Mouse (Mus musculus) spleen, embryonic (tissue): ENCODE results near the gene Dad1.

Experiments used
- CTCF ChIA-PET: fragments of 350-600 bp; sonication (Branson Sonifier 250); formaldehyde crosslinking; loops from one replicate; lab custom pipeline; 2022; lab: Charles Lee

Gene Dad1

DNA sequence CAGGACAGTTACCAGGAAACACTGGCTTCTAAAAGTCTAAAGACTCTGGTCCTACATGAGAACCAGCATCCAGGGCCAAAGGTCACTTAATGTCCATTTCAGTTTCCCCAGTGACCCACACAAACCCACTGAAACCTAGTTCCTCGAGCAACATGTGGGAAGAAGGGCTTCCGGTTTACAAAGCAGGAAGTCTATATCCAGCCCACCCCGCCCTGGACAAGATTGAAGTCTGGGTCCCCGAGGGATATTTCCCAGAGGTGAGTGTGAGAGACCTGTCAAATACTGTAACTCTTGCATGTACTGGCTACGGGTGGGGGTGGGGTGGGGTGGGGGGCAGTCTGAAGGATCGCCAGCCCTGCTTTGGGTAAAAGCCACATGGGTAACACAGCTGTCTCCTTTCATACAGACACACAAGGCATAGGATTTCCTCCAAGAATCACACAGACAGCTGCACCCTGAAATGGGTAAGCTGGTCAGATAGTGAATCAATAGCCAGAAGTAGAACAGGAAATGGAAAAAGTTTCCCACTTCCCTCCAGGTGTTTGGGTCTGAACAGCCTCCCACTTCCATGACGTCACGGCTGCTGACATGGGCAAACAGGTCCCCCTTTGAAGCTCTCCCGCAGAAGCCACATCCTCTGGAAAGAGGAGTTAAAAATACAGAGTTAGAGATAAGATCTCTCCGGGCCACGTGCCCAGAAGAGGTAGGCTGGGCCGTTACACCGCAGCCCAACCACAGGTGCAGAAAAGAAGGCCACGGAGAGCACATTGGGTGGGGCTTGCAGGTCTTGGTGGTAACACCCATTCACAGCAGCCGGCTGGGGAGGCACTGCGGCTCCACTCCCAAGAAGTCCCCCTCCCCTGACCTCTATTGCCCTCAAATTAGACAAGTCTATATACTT, 26.7 kb downstream of the Dad1 start:
- CTCF ChIA-PET = interaction anchor here (0.6 to 1.2 kb wide), 2 partner anchors 137 to 221 kb away, joined by 3 read pairs; no protein-coding TSS in a partner anchor

- CTCF ChIA-PET = no interaction called here
These were observed 28.2 kb downstream of the Dad1 start for GRCm38 (mm10) chr14:54225725-54226124.

DNA sequence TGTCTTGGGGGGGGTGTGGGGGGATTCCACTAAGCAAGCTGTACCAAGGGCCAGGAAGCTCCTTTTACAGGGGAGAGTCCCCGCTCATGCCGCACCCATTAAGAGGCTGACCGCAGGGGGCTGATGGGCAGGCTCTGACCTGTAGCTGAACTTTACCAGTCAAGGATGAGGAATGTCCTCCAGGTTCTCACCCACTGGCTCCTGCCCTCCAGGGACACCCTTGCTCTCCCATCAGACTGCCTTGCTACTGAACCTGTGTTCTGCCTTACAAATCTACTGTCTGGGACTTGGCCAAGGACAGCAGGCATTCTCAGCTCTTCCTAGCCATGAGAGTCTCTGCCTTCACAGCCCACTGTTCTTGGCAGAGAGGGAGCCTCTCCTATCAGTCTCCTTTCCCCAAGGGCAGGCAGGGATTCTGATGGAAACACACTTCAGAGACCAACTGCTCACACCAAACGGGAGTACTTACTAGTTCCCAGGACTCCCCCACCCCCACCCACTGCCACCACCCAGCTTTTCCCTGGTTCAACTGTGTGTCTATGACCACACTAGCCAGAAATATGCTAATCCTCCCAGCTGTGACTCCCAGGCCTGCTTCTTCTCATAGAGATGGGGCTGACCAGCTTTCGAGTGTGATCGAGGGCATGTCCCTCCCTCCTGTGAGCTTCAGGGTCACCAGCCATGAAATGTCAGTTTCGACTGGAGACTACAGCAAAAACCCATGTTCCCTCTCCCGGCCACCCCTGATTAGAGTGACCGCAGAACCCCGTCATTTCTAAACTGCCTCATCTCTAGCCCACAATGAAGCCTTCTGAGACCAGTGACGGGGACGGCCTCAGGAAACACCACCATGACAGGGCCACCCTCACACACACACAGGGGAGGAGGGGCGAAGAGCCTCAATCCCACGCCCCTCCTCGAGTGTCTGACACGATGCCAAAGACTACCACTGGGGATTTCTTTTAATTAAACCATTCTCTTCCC, 29.1 kb downstream of the Dad1 start:
- CTCF ChIA-PET = interaction anchor here (0.6 to 0.8 kb wide), 2 partner anchors 165 to 578 kb away, joined by 3 to 5 read pairs; no protein-coding TSS in a partner anchor

DNA sequence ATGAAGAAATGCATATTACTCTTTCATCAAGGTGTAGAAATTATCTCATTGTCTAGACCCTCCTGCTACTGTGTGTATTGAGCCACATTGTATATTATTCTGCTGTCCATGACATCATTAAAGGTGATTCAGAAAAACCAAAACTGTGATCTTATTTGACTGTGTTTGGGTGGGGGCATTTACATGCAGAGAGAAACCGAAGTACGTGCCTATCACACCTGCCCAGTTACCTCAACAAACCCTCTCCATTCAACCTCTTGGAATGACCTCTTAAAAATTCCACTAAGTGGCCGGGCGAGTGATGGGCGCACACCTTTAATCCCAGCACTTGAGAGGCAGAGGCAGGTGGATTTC, 29.9 kb downstream of the Dad1 start:
- CTCF ChIA-PET = interaction anchor here (0.7 kb wide), 1 partner anchor 51 kb away, joined by 7 read pairs; no protein-coding TSS in a partner anchor

- CTCF ChIA-PET = interaction anchor here (0.5 to 0.7 kb wide), 3 partner anchors 50 to 242 kb away, joined by 3 to 7 read pairs (median 4); no protein-coding TSS in a partner anchor
These were observed 30.4 kb downstream of the Dad1 start for GRCm38 (mm10) chr14:54223315-54224063.

- CTCF ChIA-PET = no interaction called here
These were observed 31.6 kb downstream of the Dad1 start for GRCm38 (mm10) chr14:54222289-54222727.

DNA sequence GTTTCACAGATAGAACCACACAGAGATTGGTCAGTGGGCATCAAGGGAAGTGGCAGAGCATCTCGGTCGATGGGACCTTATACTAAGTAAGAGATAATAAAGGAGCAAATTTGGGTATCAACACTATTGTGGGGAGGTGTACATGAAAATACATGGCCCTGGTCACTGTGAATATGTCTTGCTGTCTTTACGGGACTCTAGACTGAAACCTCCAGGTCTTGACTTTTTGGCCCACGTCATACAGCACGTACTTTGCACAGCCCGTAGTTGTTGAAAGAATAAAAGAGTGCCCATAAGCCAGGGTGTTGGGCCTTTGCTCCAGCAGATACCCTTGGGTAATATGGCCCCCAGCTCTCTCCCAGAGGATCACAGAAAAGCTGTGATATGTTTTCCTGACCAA, 32.3 kb downstream of the Dad1 start:
- CTCF ChIA-PET = interaction anchor here (0.6 kb wide), 1 partner anchor 24 kb away, joined by 3 read pairs; no protein-coding TSS in a partner anchor

GRCm38 (mm10) chr14:54220726-54221494, 33.0 kb downstream of the Dad1 start:
- CTCF ChIA-PET = no interaction called here

GRCm38 (mm10) chr14:54219849-54220248, 34.1 kb downstream of the Dad1 start:
- CTCF ChIA-PET = no interaction called here

DNA sequence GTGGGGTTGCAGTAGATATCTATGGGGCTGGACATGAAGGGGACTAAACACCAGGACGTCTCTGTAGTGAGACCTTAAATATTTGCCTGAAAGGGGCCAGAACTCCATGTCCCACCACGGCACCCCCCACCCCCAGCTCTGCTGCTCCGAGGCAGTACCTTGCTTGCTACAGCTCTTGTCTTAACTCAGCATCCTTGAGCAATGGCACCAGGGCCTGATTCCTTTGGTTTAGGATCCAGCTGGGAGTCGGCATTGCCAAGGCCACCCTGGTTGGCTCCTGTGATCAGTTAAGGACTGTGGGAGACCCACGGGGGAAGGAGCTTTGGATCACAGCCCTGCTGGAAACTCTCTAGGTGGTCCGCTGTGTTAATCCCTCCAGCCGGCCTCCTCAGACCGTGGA, 34.6 kb downstream of the Dad1 start:
- CTCF ChIA-PET = no interaction called here

DNA sequence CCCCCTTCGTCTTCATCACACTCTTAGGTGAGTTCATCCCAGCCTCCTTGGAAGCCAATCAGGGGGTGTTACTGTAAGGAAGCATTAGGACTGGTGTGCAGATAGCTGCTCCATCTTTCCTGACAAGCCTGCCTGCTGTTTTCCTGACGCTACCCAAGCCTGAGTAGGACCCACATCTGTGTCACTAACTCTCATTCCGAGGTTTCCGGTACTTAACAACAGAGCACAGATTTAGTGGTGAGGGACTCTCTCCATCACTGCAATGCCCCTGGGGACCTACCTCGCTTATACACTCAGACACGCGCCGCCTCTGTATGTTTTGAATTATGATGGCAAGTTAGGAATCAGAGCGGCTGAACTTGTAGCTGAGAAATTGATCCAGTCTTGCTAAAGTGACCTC, 35.2 kb downstream of the Dad1 start:
- CTCF ChIA-PET = no interaction called here

- CTCF ChIA-PET = no interaction called here
These were observed 35.7 kb downstream of the Dad1 start for GRCm38 (mm10) chr14:54218233-54218632.

DNA sequence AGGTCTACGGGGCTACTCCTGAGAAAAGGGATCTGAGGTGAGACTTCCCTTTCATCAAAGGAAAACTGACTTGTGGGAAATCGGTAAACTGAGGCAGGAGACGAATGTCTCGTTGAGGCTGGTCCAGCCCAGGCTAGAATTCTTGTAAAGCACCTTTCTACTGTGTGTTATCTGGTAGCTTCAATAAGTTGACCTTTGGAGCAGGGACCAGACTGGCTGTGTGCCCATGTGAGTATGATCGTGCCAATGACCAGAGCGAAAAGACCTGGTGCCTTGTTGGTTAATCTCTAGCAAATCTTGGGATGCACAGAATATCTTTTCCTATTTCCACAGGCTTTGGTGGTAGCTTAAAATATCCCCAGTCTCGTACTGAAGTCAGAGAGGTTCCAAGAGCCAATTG, 37.8 kb downstream of the Dad1 start:
- CTCF ChIA-PET = no interaction called here

GRCm38 (mm10) chr14:54214901-54215300, 39.0 kb downstream of the Dad1 start:
- CTCF ChIA-PET = no interaction called here

GRCm38 (mm10) chr14:54214477-54214876, 39.4 kb downstream of the Dad1 start:
- CTCF ChIA-PET = interaction anchor here (0.6 kb wide), 1 partner anchor 161 kb away, joined by 3 read pairs; no protein-coding TSS in a partner anchor

- CTCF ChIA-PET = no interaction called here
These were observed 40.2 kb downstream of the Dad1 start for GRCm38 (mm10) chr14:54213734-54214133.

DNA sequence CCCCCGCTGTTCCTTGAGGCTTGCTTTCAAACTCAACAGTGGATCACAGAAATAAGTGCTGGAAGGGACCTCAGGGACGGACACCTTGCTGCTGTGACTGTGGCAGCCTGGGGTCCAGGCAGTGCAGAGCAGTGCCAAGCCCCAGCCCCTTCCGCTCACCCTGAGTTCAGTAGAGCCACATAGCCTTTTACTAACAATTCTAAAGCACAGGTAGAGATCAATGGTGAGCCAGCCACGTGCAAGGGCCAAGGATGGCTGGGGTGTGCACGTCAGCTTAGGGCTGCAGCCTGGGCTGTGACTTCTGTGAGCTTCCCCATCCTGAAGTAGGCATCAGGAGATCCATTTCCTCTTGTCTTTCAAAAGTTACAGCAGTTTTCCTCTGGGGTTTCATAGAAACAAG, 42.1 kb downstream of the Dad1 start:
- CTCF ChIA-PET = interaction anchor here (0.5 kb wide), 1 partner anchor 21 kb away, joined by 4 read pairs; no protein-coding TSS in a partner anchor

DNA sequence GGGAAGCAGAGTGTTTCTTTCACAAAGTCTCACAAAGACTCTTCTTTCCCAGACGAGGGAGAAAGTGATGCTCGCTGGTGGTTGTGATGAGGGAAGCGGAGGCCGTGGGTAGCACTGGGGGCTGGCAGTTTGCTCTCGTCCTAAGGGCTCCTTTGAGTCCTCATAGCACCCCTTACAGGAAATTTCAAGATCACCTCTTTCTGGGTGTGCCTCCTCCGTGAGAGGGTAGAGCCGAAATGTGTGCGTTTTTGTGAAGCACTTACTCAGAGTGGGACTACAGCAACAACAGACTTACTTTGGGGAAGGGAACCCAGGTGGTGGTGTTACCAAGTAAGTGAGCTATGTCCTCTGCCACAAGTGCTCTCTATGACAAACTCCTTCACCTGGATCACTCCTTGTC, 42.7 kb downstream of the Dad1 start:
- CTCF ChIA-PET = interaction anchor here (0.5 kb wide), 1 partner anchor 21 kb away, joined by 4 read pairs; no protein-coding TSS in a partner anchor

GRCm38 (mm10) chr14:54210401-54210800, 43.5 kb downstream of the Dad1 start:
- CTCF ChIA-PET = no interaction called here

DNA sequence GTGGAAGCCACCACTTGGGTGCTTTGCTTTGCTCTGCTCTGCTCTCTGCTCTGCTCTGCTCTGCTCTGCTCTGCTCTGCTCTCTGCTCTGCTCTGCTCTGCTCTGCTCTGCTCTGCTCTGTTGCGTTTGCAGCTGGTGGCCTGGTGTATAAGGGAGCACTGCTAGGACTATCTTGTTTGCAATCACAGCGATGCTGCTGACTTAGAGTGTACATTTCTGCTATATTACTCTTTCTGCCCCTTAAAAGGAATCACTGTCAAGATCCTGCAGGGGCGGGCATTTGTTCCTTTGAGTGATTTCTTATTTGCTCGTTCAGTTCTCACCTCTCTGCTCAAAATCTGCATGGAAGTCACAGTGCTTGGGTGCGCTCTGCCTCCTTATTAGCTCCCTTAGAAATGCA, 44.0 kb downstream of the Dad1 start:
- CTCF ChIA-PET = no interaction called here
